Mouse (Mus musculus) olfactory bulb, adult 2 months (tissue): ENCODE measurements around the gene Lonrf2.

Source experiments
- CTCF ChIP-seq: fragments of 200-500 bp; IDR thresholded peaks from 2 replicates; pipeline ENCODE4 v1.5.1; 2012; ENCODE audit warnings: low read depth, mild to moderate bottlenecking, low read length, moderate library complexity; ENCODE audit not compliant: insufficient read depth
- POLR2A ChIP-seq: fragments of 200-500 bp; IDR thresholded peaks from 2 replicates; pipeline ENCODE4 v1.6.1; 2012; ENCODE audit warnings: mild to moderate bottlenecking, low read depth, low read length, moderate library complexity; ENCODE audit not compliant: insufficient read depth

- no peak for TF ChIP-seq POLR2A
- no peak for TF ChIP-seq CTCF
Measured at GRCm38 (mm10) chr1:38757791-38758403, 78.6 kb downstream of the Lonrf2 start.
